Mouse (Mus musculus) kidney, adult 18-20 months (tissue): ENCODE data around the gene Smoc1.

Experiments
- DNase-seq: peaks from one replicate; pipeline ENCODE4 v3.0.0; 2021

Gene Smoc1

GRCm38 (mm10) chr12:81138217-81138616 is 111.6 kb downstream of the Smoc1 start:
- no peak for DNase-seq

DNA sequence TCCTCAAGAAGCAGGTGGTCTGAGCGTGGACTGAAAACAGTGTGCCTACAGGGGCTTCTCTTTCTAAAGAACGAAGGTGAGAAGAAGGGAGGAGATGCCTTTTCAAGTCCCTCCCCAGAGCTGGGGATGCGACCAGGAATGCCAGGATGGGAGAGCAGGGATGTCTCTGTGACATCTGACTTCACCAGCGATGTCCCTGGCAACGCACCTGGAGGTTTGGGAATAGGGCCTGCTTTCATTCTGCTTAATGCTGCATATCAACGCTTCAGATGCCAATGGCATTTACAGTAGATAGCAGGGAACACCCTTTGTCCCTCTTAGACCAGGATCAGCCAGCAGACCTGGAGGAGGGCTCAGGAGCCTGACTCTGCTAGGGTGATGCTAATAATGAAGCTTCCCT is 112.9 kb downstream of the Smoc1 start:
- no peak for DNase-seq

DNA sequence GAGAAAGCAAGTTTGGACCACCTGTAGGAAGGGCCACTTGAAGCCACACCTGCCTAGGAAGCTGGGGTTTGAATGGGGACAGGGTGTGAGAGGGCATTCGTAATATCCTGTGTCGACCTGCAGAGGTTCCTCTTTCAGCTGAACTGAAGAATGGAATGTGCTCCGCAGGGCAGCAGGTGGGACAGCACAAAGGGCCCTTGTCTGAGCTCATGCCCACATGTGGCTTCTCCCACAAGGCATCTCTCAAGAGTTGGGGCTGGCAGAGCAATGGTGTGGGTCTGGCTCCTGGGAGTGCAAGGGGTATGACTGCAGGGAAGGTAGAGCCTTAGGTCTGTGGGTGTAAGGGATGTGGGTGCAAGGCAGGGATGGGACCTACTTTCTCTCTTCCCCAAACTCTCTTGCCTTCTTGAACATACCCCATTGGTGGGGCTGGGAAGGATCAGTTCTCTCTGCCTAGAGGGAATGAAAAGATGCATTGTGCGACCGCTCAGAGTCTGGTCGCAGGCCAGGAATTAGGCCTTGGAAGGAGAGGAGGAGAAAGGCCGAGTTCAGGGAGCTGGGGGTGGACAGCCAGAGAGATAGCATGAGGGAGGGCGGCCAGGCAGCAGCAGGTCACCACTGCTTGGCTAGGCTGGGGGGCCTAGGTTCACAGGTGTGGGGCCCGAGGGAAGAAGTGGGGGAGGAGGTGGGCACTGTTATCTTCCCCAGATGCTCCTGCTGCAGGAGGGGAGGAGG is 114.2 kb downstream of the Smoc1 start:
- no peak for DNase-seq

GRCm38 (mm10) chr12:81141329-81141711 is 114.7 kb downstream of the Smoc1 start:
- no peak for DNase-seq

- no peak for DNase-seq
Observed at GRCm38 (mm10) chr12:81142231-81142630, 115.6 kb downstream of the Smoc1 start.

DNA sequence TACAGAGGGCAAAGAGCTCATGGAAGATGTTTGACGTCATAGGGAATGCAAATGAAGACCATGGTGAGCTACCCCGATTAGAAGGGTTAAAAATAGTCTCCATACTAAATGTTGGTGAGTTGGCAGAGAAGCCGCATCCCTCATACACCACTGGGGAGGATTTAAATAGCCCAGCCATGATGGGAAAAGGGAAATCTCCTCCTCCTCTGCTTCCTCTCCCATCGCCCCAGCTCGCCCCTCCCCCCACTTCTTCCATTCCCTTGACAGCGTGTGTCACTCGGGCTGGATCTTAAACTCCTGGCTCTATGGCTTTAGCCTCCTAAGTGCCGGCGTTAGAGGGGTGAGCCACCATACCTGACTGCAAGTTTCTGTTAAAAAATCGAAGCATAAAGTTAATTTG is 117.6 kb downstream of the Smoc1 start:
- DNase-seq = no peak

- no peak for DNase-seq
Observed at GRCm38 (mm10) chr12:81146417-81147180, 120.0 kb downstream of the Smoc1 start.

DNA sequence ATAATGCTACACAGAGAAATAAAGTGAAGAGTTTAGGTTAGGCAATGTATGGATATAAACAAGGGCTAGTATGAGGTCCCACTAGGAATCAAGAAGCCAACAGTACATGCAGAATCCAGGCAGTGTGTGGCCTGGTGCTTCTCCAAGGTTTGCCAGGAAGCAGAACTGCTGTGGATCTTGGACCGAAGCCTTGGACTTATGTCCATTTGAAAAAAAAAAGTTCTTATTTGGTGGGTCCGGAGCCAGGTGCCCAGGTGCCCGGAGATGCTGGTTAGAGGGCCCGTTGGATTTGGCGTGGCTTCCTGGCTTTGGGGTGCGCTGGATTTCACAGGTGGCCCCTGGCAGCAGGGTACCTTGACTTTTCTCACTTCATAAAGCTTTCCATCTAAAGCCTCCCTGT is 121.3 kb downstream of the Smoc1 start:
- no peak for DNase-seq

GRCm38 (mm10) chr12:81150917-81151316 is 124.3 kb downstream of the Smoc1 start:
- DNase-seq = no peak

DNA sequence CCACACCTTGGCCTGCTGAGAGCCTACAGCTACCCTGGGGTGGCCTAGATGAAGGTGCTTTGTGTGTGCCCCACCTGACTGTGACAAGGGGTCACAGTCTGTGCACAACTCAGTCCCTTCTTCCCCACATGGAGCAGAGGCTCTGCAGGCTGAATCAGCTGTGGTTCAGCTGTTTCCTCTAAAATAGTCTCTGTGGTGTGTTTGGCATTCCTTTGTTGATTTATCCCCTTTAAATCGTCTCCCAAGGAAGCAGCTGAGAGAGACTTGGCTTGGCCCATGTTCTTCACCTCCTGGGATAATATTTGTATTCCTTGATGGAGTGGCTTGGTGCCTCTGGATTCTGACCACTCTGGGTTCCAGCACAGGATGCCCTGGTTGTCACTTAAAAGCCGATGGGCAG is 125.5 kb downstream of the Smoc1 start:
- no peak for DNase-seq

DNA sequence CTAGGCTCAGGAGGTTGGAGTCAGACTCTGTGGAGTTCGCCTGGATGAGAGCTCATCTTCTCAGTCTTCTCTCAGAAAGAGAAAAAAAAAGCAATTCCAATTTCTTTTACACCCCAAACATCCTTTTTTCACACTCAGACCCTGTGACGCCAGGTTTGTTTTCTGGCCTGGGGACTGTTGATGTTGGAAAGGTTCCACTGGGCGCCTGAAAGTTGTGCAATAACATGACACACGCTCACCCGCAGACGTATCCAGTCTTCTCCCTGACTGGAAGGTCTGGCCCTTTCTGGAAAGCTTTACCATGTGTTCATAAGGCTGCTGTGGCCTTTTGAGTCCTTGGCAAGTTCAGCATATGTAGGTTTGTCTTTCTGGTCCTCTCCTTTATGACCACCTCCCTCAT is 129.1 kb downstream of the Smoc1 start:
- DNase-seq = peak; percentile 6

- no peak for DNase-seq
Observed at GRCm38 (mm10) chr12:81156841-81157240, 130.2 kb downstream of the Smoc1 start.

GRCm38 (mm10) chr12:81159947-81160346 is 133.3 kb downstream of the Smoc1 start:
- DNase-seq = no peak

DNA sequence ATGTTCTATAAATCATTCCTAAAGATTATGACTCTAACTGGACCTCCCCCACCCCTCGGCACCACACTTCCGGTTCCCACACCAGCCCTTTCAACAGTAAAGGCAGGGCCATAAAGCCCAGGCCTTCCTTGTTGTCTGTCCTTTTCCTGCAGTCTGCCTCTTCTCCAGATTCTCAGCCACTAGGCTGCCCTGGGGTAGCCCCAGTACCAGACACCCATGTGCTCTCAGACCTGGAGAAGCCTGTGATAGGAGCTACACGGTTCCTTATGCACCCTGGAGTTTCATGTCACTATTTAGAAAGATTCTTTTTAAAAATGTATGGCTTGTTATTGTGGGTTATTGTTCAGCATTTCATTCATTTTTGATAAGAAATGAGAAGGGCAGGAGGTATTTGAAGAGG is 133.8 kb downstream of the Smoc1 start:
- no peak for DNase-seq

DNA sequence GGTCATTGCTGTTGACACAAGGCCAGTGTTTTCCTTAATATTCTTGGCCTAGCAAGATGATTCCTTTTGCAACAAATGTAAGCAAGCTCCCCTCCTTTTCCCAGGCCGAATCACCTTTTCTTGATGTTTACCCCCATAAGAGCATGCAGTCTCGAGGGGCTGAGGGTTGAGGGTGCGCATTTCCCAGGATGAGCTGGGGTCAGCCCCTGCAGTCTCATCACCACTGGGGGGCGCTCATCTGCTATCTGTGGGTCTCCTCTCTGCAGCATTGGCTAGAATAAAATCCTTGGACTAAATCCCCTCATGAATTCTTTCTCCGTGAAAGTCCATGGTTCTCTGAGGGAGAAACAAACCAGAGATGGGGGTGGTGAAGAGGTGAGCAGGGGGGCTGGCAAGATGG is 134.2 kb downstream of the Smoc1 start:
- DNase-seq = no peak

DNA sequence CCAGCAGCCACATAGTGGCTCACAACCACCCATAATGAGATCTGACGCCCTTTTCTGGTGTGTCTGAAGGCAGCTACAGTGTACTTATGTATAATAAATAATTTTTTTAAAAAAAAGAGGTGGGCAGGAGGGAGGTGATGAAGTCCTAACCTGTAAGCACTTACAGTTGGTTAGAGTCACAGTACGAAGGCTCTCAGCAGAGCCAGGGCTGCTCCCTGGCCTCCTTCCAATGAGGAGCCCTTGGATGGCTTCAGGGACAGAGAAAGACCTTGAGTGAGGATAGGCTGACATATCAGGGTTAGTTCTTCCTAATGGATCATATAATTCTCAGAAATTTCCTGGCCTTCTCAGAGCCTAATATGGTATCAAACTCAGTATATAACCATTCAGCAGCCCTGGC is 134.7 kb downstream of the Smoc1 start:
- no peak for DNase-seq

- DNase-seq = no peak
Observed at GRCm38 (mm10) chr12:81163131-81163530, 136.5 kb downstream of the Smoc1 start.

DNA sequence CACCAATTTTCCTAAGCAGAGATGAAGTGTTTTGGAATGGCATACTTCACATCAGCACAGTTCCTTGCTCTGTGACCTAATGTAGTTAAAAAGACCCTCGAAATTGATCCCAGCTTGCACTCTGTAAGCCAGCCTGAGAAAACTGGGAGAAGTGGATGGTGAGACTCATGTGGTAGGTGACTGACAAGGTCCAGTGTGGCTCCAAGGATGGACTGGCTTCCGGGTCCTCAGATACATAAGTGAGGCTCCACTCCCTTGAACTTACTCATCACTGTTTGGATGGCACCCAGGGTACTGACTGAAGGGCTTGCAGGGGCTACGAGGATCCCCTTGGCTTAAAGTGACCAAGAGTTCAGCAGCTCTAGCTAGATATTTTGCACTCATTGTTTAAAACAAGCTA is 137.0 kb downstream of the Smoc1 start:
- DNase-seq = no peak

GRCm38 (mm10) chr12:81166092-81166491 is 139.5 kb downstream of the Smoc1 start:
- no peak for DNase-seq

- no peak for DNase-seq
Observed at GRCm38 (mm10) chr12:81166615-81167014, 140.0 kb downstream of the Smoc1 start.

- no peak for DNase-seq
Observed at GRCm38 (mm10) chr12:81167142-81167541, 140.5 kb downstream of the Smoc1 start.

- no peak for DNase-seq
Observed at GRCm38 (mm10) chr12:81168031-81168430, 141.4 kb downstream of the Smoc1 start.

DNA sequence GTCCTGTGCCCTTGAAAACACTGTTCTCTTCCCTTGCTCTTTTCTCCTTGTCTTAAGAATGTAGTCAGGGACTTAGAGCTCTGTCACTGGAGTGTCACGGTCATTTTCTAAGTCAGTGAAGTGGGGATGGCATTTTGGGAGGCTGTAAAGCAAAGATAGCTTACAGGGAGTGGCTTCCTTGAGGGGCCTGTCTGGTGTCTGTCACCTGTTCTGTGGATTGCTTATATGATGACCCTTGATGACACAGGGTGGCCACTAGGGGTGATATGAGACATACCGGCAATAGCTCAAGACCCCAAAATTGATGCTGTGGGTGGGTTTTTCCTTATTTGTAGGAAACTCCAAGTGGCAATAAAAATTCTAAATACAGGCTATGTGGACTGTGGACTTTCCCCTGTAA is 141.9 kb downstream of the Smoc1 start:
- no peak for DNase-seq

GRCm38 (mm10) chr12:81170076-81170475 is 143.5 kb downstream of the Smoc1 start:
- no peak for DNase-seq

GRCm38 (mm10) chr12:81173011-81173410 is 146.4 kb downstream of the Smoc1 start:
- DNase-seq = no peak
